Mouse (Mus musculus) heart, postnatal 25 days (tissue): ENCODE results near the gene Sf3b6. TPM values are rescaled to one million over a fixed set of nuclear protein-coding genes. Genes with fewer than 3 reads are reported as not detected.

Source experiments
- DNase-seq: peaks from one replicate; pipeline ENCODE4 v3.0.0; 2022; ENCODE audit warnings: low spot score
- intact Hi-C: fragments of 180-260 bp; cut with DNase I; formaldehyde crosslinking; loops from one replicate; pipeline ENCODE4 v1.15.1; 2025
- total RNA-seq, 2 experiments: library from RNA; stranded (reverse); gene quantifications; 2 replicates each; pipeline ENCODE4 v1.2.3; 2021

Gene Sf3b6
- total RNA-seq, 2 experiments from 2014 or later: 44.2 to 51.2 TPM

- intact Hi-C loops: loop anchor here (5.0 kb wide), 1 partner anchor 42 kb away; the partner anchor contains the start of gene Atad2b
These were observed 58.3 kb downstream of the Sf3b6 start for GRCm38 (mm10) chr12:4875623-4876022.

More at GRCm38 (mm10) chr12:4875623-4876022, 58.3 kb downstream of the Sf3b6 start:
- DNase-seq: no peak

Other genes with a start within 250 kb of the Sf3b6 start
- 10 to 100 TPM; 40.0 to 48.1 TPM for gene Itsn2, start 224.9 kb upstream of the Sf3b6 start, total RNA-seq
- gene Gm3625, start 224.6 kb upstream of the Sf3b6 start, total RNA-seq: not detected
- gene Fam228a, start 79.1 kb upstream of the Sf3b6 start, total RNA-seq: under 1 TPM in 1 of 2 experiments, not detected in 1; 0.08 TPM
- 1 to 10 TPM; 1.9 to 2.2 TPM for gene Pfn4, start 48.5 kb upstream of the Sf3b6 start, total RNA-seq
- gene Fam228b, start 48.3 kb upstream of the Sf3b6 start, total RNA-seq: 1 to 10 TPM; 2.5 TPM
- 1 to 10 TPM in 1 of 2 experiments, under 1 TPM in 1; 0.73 to 1.7 TPM for gene Fkbp1b, start 24.0 kb downstream of the Sf3b6 start, total RNA-seq
- 1 to 10 TPM; 8.4 to 8.5 TPM for gene Wdcp, start 25.8 kb downstream of the Sf3b6 start, total RNA-seq
- under 1 TPM; 0.64 to 0.73 TPM for gene Mfsd2b, start 56.8 kb downstream of the Sf3b6 start, total RNA-seq
- 10 to 100 TPM; 66.1 to 71.8 TPM for gene Ubxn2a, start 90.2 kb downstream of the Sf3b6 start, total RNA-seq
- gene Atad2b, start 99.8 kb downstream of the Sf3b6 start, total RNA-seq: 10 to 100 TPM; 16.4 TPM